Mouse (Mus musculus) cerebellum, adult 11 months (tissue): Measurements from ENCODE around the gene Pdk4.
A peak's percentile ranks its signal among the peaks of the same experiment; 100 is the strongest.

Experiments used
- DNase-seq: peaks from one replicate; pipeline ENCODE4 v3.0.0; 2022

The Pdk4 gene

GRCm38 (mm10) chr6:5495961-5496853, at the start of gene Pdk4:
TSS of gene Pdk4 (minus strand) at chr6:5496309.
- DNase-seq = peak; percentile 11

- DNase-seq = no peak
These were observed 41.8 kb upstream of the Pdk4 start for GRCm38 (mm10) chr6:5537855-5538365.

GRCm38 (mm10) chr6:5535754-5536153, 39.6 kb upstream of the Pdk4 start:
- no peak for DNase-seq

- DNase-seq = no peak
These were observed 21.0 kb upstream of the Pdk4 start for GRCm38 (mm10) chr6:5517091-5517490.

GRCm38 (mm10) chr6:5509757-5510156, 13.6 kb upstream of the Pdk4 start:
- no peak for DNase-seq

- no peak for DNase-seq
These were observed 13.2 kb upstream of the Pdk4 start for GRCm38 (mm10) chr6:5509303-5509702.

GRCm38 (mm10) chr6:5507821-5508220, 11.7 kb upstream of the Pdk4 start:
- DNase-seq = no peak

- DNase-seq = no peak
These were observed 10.2 kb upstream of the Pdk4 start for GRCm38 (mm10) chr6:5506271-5506670.

GRCm38 (mm10) chr6:5502810-5503209, 6.7 kb upstream of the Pdk4 start:
- DNase-seq = no peak

- no peak for DNase-seq
These were observed 5.4 kb upstream of the Pdk4 start for GRCm38 (mm10) chr6:5501551-5501950.

- no peak for DNase-seq
These were observed 2.6 kb upstream of the Pdk4 start for GRCm38 (mm10) chr6:5498740-5499139.

GRCm38 (mm10) chr6:5496854-5497235, 736 bp upstream of the Pdk4 start:
- no peak for DNase-seq

- DNase-seq = no peak
These were observed 11.1 kb downstream of the Pdk4 start for GRCm38 (mm10) chr6:5485028-5485427.

GRCm38 (mm10) chr6:5482270-5482783, 13.8 kb downstream of the Pdk4 start:
- DNase-seq = no peak

- DNase-seq = no peak
These were observed 15.0 kb downstream of the Pdk4 start for GRCm38 (mm10) chr6:5481066-5481465.

- DNase-seq = no peak
These were observed 22.1 kb downstream of the Pdk4 start for GRCm38 (mm10) chr6:5474021-5474420.

GRCm38 (mm10) chr6:5472692-5473091, 23.4 kb downstream of the Pdk4 start:
- DNase-seq = no peak

- DNase-seq = no peak
These were observed 25.4 kb downstream of the Pdk4 start for GRCm38 (mm10) chr6:5470480-5471318.

GRCm38 (mm10) chr6:5455836-5456235, 40.3 kb downstream of the Pdk4 start:
- no peak for DNase-seq

- no peak for DNase-seq
These were observed 46.2 kb downstream of the Pdk4 start for GRCm38 (mm10) chr6:5449878-5450277.

GRCm38 (mm10) chr6:5448396-5448795, 47.7 kb downstream of the Pdk4 start:
- no peak for DNase-seq

GRCm38 (mm10) chr6:5447546-5447945, 48.6 kb downstream of the Pdk4 start:
- no peak for DNase-seq

GRCm38 (mm10) chr6:5447013-5447412, 49.1 kb downstream of the Pdk4 start:
- DNase-seq = no peak
